8 mouse cellular contexts compared by ENCODE assay signal in genomic region chr1:182408243-182408642, GRCm38 (mm10). TPM values are rescaled to one million over a fixed set of nuclear protein-coding genes. Genes with fewer than 3 reads are reported as not detected.
DNase-seq lines count a peak whose midpoint lies in the region; ATAC-seq and TF ChIP-seq lines count a peak whose summit lies in the region.

No protein-coding gene starts in this region.

- no peaks in the 10 kb centered on the region for H3K79me2 ChIP-seq in heart, adult 2 months (replicated peaks; ENCODE audit: control insufficient read depth, insufficient read depth, low read length)

- no peak for TF ChIP-seq CTCF in heart, adult 2 months (IDR thresholded peaks at IDR 0.05)

- H3K36me3 ChIP-seq in heart, adult 2 months (ENCODE audit: control insufficient read depth, insufficient read depth, low read length): peaks cover 7% of the 10 kb centered on the region
- no peaks in the 10 kb centered on the region for H3K36me3 ChIP-seq in neural tube, embryonic 13.5 days

- ATAC-seq in inflammation-experienced regulatory T-cells, adult 6 months: peak; percentile 12
- ATAC-seq in neural tube, embryonic 13.5 days (ENCODE audit: low read depth): peak; percentile 17

- no peaks in the 10 kb centered on the region for H3K9me3 ChIP-seq in neural tube, embryonic 13.5 days

- WGBS in heart, adult 2 months: 5% methylated on average over 13 of the region's 13 CpGs
- 2% methylated on average over 13 of the region's 13 CpGs for WGBS in neural tube, embryonic 13.5 days

- peak overlapping the region; percentile 75 for H3K4me3 ChIP-seq in heart, adult 2 months
- peak overlapping the region; percentile 84 for H3K4me3 ChIP-seq in neural tube, embryonic 13.5 days

- no peak for DNase-seq in heart, adult 2 months
- no peak for DNase-seq in heart, postnatal 4 days
- DNase-seq in thymus, postnatal 4 days: peak; percentile 21
- DNase-seq in thymus, postnatal 14 days: no peak
- no peak for DNase-seq in adrenal gland, postnatal 4 days (ENCODE audit: low spot score in 2 of 2)
- no peak for DNase-seq in B cell, adult 2 months

- H3K27ac ChIP-seq in heart, adult 2 months: peak overlapping the region; percentile 97
- peak overlapping the region; percentile 97 for H3K27ac ChIP-seq in neural tube, embryonic 13.5 days (replicated peaks)

- H3K4me2 ChIP-seq in neural tube, embryonic 13.5 days: peak overlapping the region; percentile 56

- H3K9ac ChIP-seq in heart, adult 2 months (ENCODE audit: low read depth, low read length): peak overlapping the region; percentile 58
- peak overlapping the region; percentile 92 for H3K9ac ChIP-seq in neural tube, embryonic 13.5 days

- H3K27me3 ChIP-seq in heart, adult 2 months (ENCODE audit: control insufficient read depth, insufficient read depth, low read length): no peaks in the 10 kb centered on the region
- H3K27me3 ChIP-seq in neural tube, embryonic 13.5 days: no peaks in the 10 kb centered on the region

- TF ChIP-seq EP300 in heart, adult 2 months (IDR thresholded peaks at IDR 0.05; ENCODE audit: insufficient read depth, low read depth, low read length): no peak

- H3K4me1 ChIP-seq in heart, adult 2 months (ENCODE audit: control insufficient read depth, insufficient read depth, low read length): peaks cover 5% of the 10 kb centered on the region
- H3K4me1 ChIP-seq in neural tube, embryonic 13.5 days (replicated peaks): peaks cover 41% of the 10 kb centered on the region

- intact Hi-C loops in heart, adult 2 months (cut with DNase I): loop anchor here (2.0 to 10.0 kb wide), 2 partner anchors 31 to 123 kb away; partner anchors contain the start of gene Degs1

- no peak for TF ChIP-seq POLR2A in heart, adult 2 months (IDR thresholded peaks at IDR 0.05; ENCODE audit: insufficient read depth, low read depth, low read length)

RNA-seq across cellular contexts. Expression of gene Trp53bp2, which starts 0.7 kb away (rescaled TPM):
- 10 to 100 TPM in 1 of 2 experiments, 1 to 10 TPM in 1; 8.4 to 11.4 TPM for total RNA-seq in heart, adult 2 months (2021)
- polyA plus RNA-seq in heart, adult 2 months (2012; rRNA removed): 9.3 and 11.7 TPM in 2 replicates
- 10 to 100 TPM; 20.4 to 20.5 TPM for total RNA-seq in heart, postnatal 4 days (2021)
- 1 to 10 TPM; 6.5 to 7.5 (median 6.6) TPM for polyA plus RNA-seq in inflammation-experienced regulatory T-cells, adult 6 months (2017; shearing (Covaris generic))
- polyA plus RNA-seq in neural tube, embryonic 13.5 days (2015; fragmentation: Nextera tagmentation; extraction: Ambion mirVana): 21.1 and 24.9 TPM in 2 replicates
- 10 to 100 TPM; 36.2 to 38.5 TPM for total RNA-seq in adrenal gland, postnatal 4 days (2021)
